Mouse (Mus musculus): ENCODE measurements around the gene Stk39. TPM values are rescaled to one million over a fixed set of nuclear protein-coding genes. Genes with fewer than 3 reads are reported as not detected.

The Stk39 gene
- total RNA-seq, 2 experiments from 2014 or later = 63.8 to 79.7 TPM

GRCm38 (mm10) chr2:68289177-68289576 is 182.9 kb downstream of the Stk39 start:
- DNase-seq = no peak

- DNase-seq = no peak
Observed at GRCm38 (mm10) chr2:68288106-68288505, 184.0 kb downstream of the Stk39 start.

GRCm38 (mm10) chr2:68284391-68284790 is 187.7 kb downstream of the Stk39 start:
- peak; percentile 22 to 38 for DNase-seq

GRCm38 (mm10) chr2:68283021-68283548 is 189.0 kb downstream of the Stk39 start:
- DNase-seq = no peak

GRCm38 (mm10) chr2:68281575-68281974 is 190.5 kb downstream of the Stk39 start:
- DNase-seq = no peak

GRCm38 (mm10) chr2:68271301-68271700 is 200.8 kb downstream of the Stk39 start:
- no peak for DNase-seq

- no peak for DNase-seq
Observed at GRCm38 (mm10) chr2:68270836-68271235, 201.2 kb downstream of the Stk39 start.

- no peak for DNase-seq
Observed at GRCm38 (mm10) chr2:68269646-68270045, 202.4 kb downstream of the Stk39 start.

GRCm38 (mm10) chr2:68264826-68265225 is 207.2 kb downstream of the Stk39 start:
- DNase-seq = no peak

- no peak for DNase-seq
Observed at GRCm38 (mm10) chr2:68260911-68261310, 211.2 kb downstream of the Stk39 start.

- DNase-seq = no peak
Observed at GRCm38 (mm10) chr2:68257571-68257970, 214.5 kb downstream of the Stk39 start.

GRCm38 (mm10) chr2:68256472-68256871 is 215.6 kb downstream of the Stk39 start:
- no peak for DNase-seq

- no peak for DNase-seq
Observed at GRCm38 (mm10) chr2:68254756-68255155, 217.3 kb downstream of the Stk39 start.

GRCm38 (mm10) chr2:68253222-68253621 is 218.8 kb downstream of the Stk39 start:
- no peak for DNase-seq

GRCm38 (mm10) chr2:68252048-68252758 is 219.9 kb downstream of the Stk39 start:
- DNase-seq = no peak

- DNase-seq = no peak
Observed at GRCm38 (mm10) chr2:68250897-68251296, 221.2 kb downstream of the Stk39 start.

GRCm38 (mm10) chr2:68249855-68250424 is 222.1 kb downstream of the Stk39 start:
- no peak for DNase-seq

- DNase-seq = no peak
Observed at GRCm38 (mm10) chr2:68246284-68246683, 225.8 kb downstream of the Stk39 start.

GRCm38 (mm10) chr2:68244556-68244955 is 227.5 kb downstream of the Stk39 start:
- no peak for DNase-seq

- DNase-seq = no peak
Observed at GRCm38 (mm10) chr2:68243879-68244553, 228.1 kb downstream of the Stk39 start.

- no peak for DNase-seq
Observed at GRCm38 (mm10) chr2:68243273-68243672, 228.8 kb downstream of the Stk39 start.

- DNase-seq = no peak
Observed at GRCm38 (mm10) chr2:68242069-68242468, 230.0 kb downstream of the Stk39 start.

GRCm38 (mm10) chr2:68241640-68242039 is 230.4 kb downstream of the Stk39 start:
- no peak for DNase-seq
